Mouse (Mus musculus): Measurements from ENCODE around the gene Hist1h3d.
A peak's percentile ranks its signal among the peaks of the same experiment; 100 is the strongest.
"Not testable (repeated sequence)": the region's sequence is repeated elsewhere in the genome, so short reads cannot be mapped to it uniquely, and the experiment has no call there.

Gene Hist1h3d

GRCm38 (mm10) chr13:23564482-23564881 is 11.1 kb upstream of the Hist1h3d start:
- DNase-seq (ENCODE audit: low spot score): no peak

GRCm38 (mm10) chr13:23570261-23571021 is 5.1 kb upstream of the Hist1h3d start:
- not testable (repeated sequence) for DNase-seq (ENCODE audit: low spot score)

GRCm38 (mm10) chr13:23571022-23571503 is 4.5 kb upstream of the Hist1h3d start, which contains the start of the genes Hist1h2ae and Hist1h2bg:
Hist1h2ae (minus strand) TSS chr13:23571220.
Hist1h2bg (plus strand) TSS chr13:23571396.
- DNase-seq (ENCODE audit: low spot score): peak; percentile 88

- not testable (repeated sequence) for DNase-seq (ENCODE audit: low spot score)
Measured at GRCm38 (mm10) chr13:23571504-23572217, 3.9 kb upstream of the Hist1h3d start.

- DNase-seq (ENCODE audit: low spot score): no peak
Measured at GRCm38 (mm10) chr13:23572218-23573033, 3.1 kb upstream of the Hist1h3d start.

- DNase-seq (ENCODE audit: low spot score): not testable (repeated sequence)
Measured at GRCm38 (mm10) chr13:23573034-23573897, 2.3 kb upstream of the Hist1h3d start.

- DNase-seq (ENCODE audit: low spot score): peak; percentile 95
Measured at GRCm38 (mm10) chr13:23573898-23574524, 1.6 kb upstream of the Hist1h3d start, which contains the start of the genes Hist1h2bf and Hist1h2ad. Hist1h2bf (minus strand) TSS chr13:23574196. Hist1h2ad (plus strand) TSS chr13:23574381.

- not testable (repeated sequence) for DNase-seq (ENCODE audit: low spot score)
Measured at GRCm38 (mm10) chr13:23574546-23575170, 905 bp upstream of the Hist1h3d start.

GRCm38 (mm10) chr13:23575864-23576313 is 326 bp downstream of the Hist1h3d start:
- not testable (repeated sequence) for DNase-seq (ENCODE audit: low spot score)

GRCm38 (mm10) chr13:23576351-23576881 is 853 bp downstream of the Hist1h3d start:
- no peak for DNase-seq (ENCODE audit: low spot score)

- DNase-seq (ENCODE audit: low spot score): no peak
Measured at GRCm38 (mm10) chr13:23576906-23577639, 1.5 kb downstream of the Hist1h3d start.

- DNase-seq (ENCODE audit: low spot score): no peak
Measured at GRCm38 (mm10) chr13:23577835-23578234, 2.3 kb downstream of the Hist1h3d start.

GRCm38 (mm10) chr13:23581408-23582218 is 6.0 kb downstream of the Hist1h3d start, which contains the start of gene Hist1h4d:
Hist1h4d (plus strand) TSS chr13:23581598.
- peak; percentile 95 for DNase-seq (ENCODE audit: low spot score)

GRCm38 (mm10) chr13:23582219-23583056 is 6.9 kb downstream of the Hist1h3d start:
- no peak for DNase-seq (ENCODE audit: low spot score)

- no peak for DNase-seq (ENCODE audit: low spot score)
Measured at GRCm38 (mm10) chr13:23583387-23584068, 8.0 kb downstream of the Hist1h3d start.

- no peak for DNase-seq (ENCODE audit: low spot score)
Measured at GRCm38 (mm10) chr13:23584331-23584730, 8.8 kb downstream of the Hist1h3d start.
